8 mouse cellular contexts compared by ENCODE assay signal in genomic region chr1:155051701-155052127, GRCm38 (mm10). TPM values are rescaled to one million over a fixed set of nuclear protein-coding genes. Genes with fewer than 3 reads are reported as not detected.
DNase-seq lines count a peak whose midpoint lies in the region; ATAC-seq and TF ChIP-seq lines count a peak whose summit lies in the region.
"Had no signal": no experiment of that assay in that cellular context is flagged by ENCODE, and none has a peak within 500 bp of the region (broad histone marks: within the 10 kb centered on the region; RNA-seq: fewer than 3 reads in every experiment).

No protein-coding gene starts in this region.

- no peak overlapping the region for H3K4me2 ChIP-seq in neural tube, embryonic 12.5 days (replicated peaks)

- peak; percentile 75 to 77 for DNase-seq in cerebellum, adult 2 months
- DNase-seq in heart, adult 8-10 months (ENCODE audit: low spot score): peak; percentile 51
- DNase-seq in kidney, adult 2 months: peak; percentile 56
- DNase-seq in right cerebral cortex, postnatal 14 days: no peak
- no peak for DNase-seq in T-cell, adult 2 months (ENCODE audit: low spot score)

- peak overlapping the region; percentile 96 for H3K27ac ChIP-seq in bone marrow macrophage, adult 2 months (ENCODE audit: insufficient read depth, low read depth, low read length)
- H3K27ac ChIP-seq in cerebellum, adult 2 months (ENCODE audit: insufficient read depth, low read length): no peak overlapping the region
- H3K27ac ChIP-seq in kidney, adult 2 months (ENCODE audit: insufficient read depth, low read depth, low read length): no peak overlapping the region
- H3K27ac ChIP-seq in neural tube, embryonic 12.5 days: peak overlapping the region; percentile 12; the same call in 1 of the 2 replicates
- H3K27ac ChIP-seq: liver, embryonic 14.5 days had no signal

- no peak for TF ChIP-seq CTCF in bone marrow macrophage, adult 2 months (IDR thresholded peaks at IDR 0.05; ENCODE audit: low read depth, low read length)
- no peak for TF ChIP-seq CTCF in cerebellum, adult 2 months (IDR thresholded peaks at IDR 0.05; ENCODE audit: borderline replicate concordance, insufficient read depth, low read depth, low read length)
- no peak for TF ChIP-seq CTCF in kidney, adult 2 months (conservative IDR thresholded peaks at IDR 0.05; ENCODE audit: insufficient read depth, insufficient read length, low read depth, low read length)

- H3K9ac ChIP-seq in neural tube, embryonic 12.5 days: no peak overlapping the region
- H3K9ac ChIP-seq: liver, embryonic 14.5 days had no signal

- no peaks in the 10 kb centered on the region for H3K36me3 ChIP-seq in kidney, adult 2 months (ENCODE audit: control insufficient read depth, insufficient read depth, low read length)
- H3K36me3 ChIP-seq in neural tube, embryonic 12.5 days: no peaks in the 10 kb centered on the region

- no peaks in the 10 kb centered on the region for H3K9me3 ChIP-seq in neural tube, embryonic 12.5 days

- 2% methylated on average over 10 of the region's 10 CpGs for WGBS in cerebellum, adult 2 months
- 28% methylated on average over 10 of the region's 10 CpGs for whole genome bisulfite sequencing in kidney, adult 2 months
- WGBS in neural tube, embryonic 12.5 days: 23% methylated on average over 10 of the region's 10 CpGs

- TF ChIP-seq POLR2A in bone marrow macrophage, adult 2 months (IDR thresholded peaks at IDR 0.05; ENCODE audit: borderline replicate concordance, low read depth, low read length): no peak
- no peak for TF ChIP-seq POLR2A in cerebellum, adult 2 months (IDR thresholded peaks at IDR 0.05; ENCODE audit: borderline replicate concordance, insufficient read depth, low read length)
- TF ChIP-seq POLR2A in kidney, adult 2 months (IDR thresholded peaks at IDR 0.05; ENCODE audit: low read depth, low read length): no peak

- ATAC-seq in neural tube, embryonic 12.5 days (ENCODE audit: low FRiP score, low read depth): no peak

- H3K4me1 ChIP-seq in bone marrow macrophage, adult 2 months (ENCODE audit: control insufficient read depth, insufficient read depth, low read length): peaks cover 64% of the 10 kb centered on the region
- H3K4me1 ChIP-seq in cerebellum, adult 2 months (ENCODE audit: control insufficient read depth, insufficient read depth, low read length): peaks cover 17% of the 10 kb centered on the region
- H3K4me1 ChIP-seq in kidney, adult 2 months (ENCODE audit: control insufficient read depth, insufficient read depth, low read length): peaks cover 24% of the 10 kb centered on the region
- H3K4me1 ChIP-seq in neural tube, embryonic 12.5 days: peaks cover 55% of the 10 kb centered on the region

- H3K27me3 ChIP-seq in cerebellum, adult 2 months (ENCODE audit: control insufficient read depth, insufficient read depth, low read length): no peaks in the 10 kb centered on the region
- no peaks in the 10 kb centered on the region for H3K27me3 ChIP-seq in kidney, adult 2 months (replicated peaks; ENCODE audit: control insufficient read depth, insufficient read depth, low read length)
- no peaks in the 10 kb centered on the region for H3K27me3 ChIP-seq in neural tube, embryonic 12.5 days (replicated peaks)

- H3K4me3 ChIP-seq in bone marrow macrophage, adult 2 months (ENCODE audit: insufficient read depth, low read length): no peak overlapping the region
- peak overlapping the region; percentile 3 for H3K4me3 ChIP-seq in cerebellum, adult 2 months (replicated peaks; ENCODE audit: insufficient read depth, low read depth, low read length)
- no peak overlapping the region for H3K4me3 ChIP-seq in kidney, adult 2 months (ENCODE audit: insufficient read depth, low read depth, low read length)
- no peak overlapping the region for H3K4me3 ChIP-seq in neural tube, embryonic 12.5 days

RNA-seq across cellular contexts. Expression of gene Ier5, which starts 47.7 kb away (rescaled TPM):
- 58.7 and 62.5 TPM in 2 replicates for polyA plus RNA-seq in bone marrow macrophage, adult 2 months (2012; ENCODE audit: insufficient read depth, insufficient read length, missing spikeins)
- 13.0 and 13.7 TPM in 2 replicates for polyA plus RNA-seq in cerebellum, adult 2 months (2012; rRNA removed)
- 10 to 100 TPM; 10.3 to 22.4 (median 13.3) TPM for total RNA-seq in heart, adult 8-10 months (2022)
- 8.6 and 9.8 TPM in 2 replicates for polyA plus RNA-seq in kidney, adult 2 months (2012; rRNA removed)
- polyA plus RNA-seq in neural tube, embryonic 12.5 days (2016; fragmentation: Nextera tagmentation; extraction: Ambion mirVana): 18.9 and 23.2 TPM in 2 replicates

Comparison
In these comparisons a context has a peak if more than half of its experiments do, and no peak if none do; other contexts are left out.
1. H3K27ac ChIP-seq: peak in bone marrow macrophage, adult 2 months (single experiment) and neural tube, embryonic 12.5 days (single experiment); none in cerebellum, adult 2 months (single experiment) and kidney, adult 2 months (single experiment).
2. DNase-seq: peak in cerebellum, adult 2 months (2 of 2), heart, adult 8-10 months (single experiment) and kidney, adult 2 months (single experiment); none in right cerebral cortex, postnatal 14 days (single experiment) and T-cell, adult 2 months (single experiment).